9 mouse cellular contexts compared by ENCODE assay signal in genomic region chr7:78085783-78086565, GRCm38 (mm10).
A peak's percentile ranks its signal among the peaks of the same experiment; 100 is the strongest.
DNase-seq lines count a peak whose midpoint lies in the region; ATAC-seq lines count a peak whose summit lies in the region.
"Had no signal": no experiment of that assay in that cellular context is flagged by ENCODE, and none has a peak within 500 bp of the region (broad histone marks: within the 10 kb centered on the region; RNA-seq: fewer than 3 reads in every experiment).

No protein-coding gene starts in this region.

- H3K27ac ChIP-seq in heart, embryonic 13.5 days (replicated peaks), result no peak overlapping the region
- H3K27ac ChIP-seq in lung, embryonic 16.5 days (ENCODE audit: low read length), result no peak overlapping the region
- peak overlapping the region; percentile 13; the same call in 1 of the 2 replicates for H3K27ac ChIP-seq in hindbrain, embryonic 10.5 days
- H3K27ac ChIP-seq in neural tube, embryonic 11.5 days (ENCODE audit: low read depth, low read length), result no peak overlapping the region
- no peak overlapping the region for H3K27ac ChIP-seq in liver, embryonic 12.5 days

- 30% methylated on average over 11 of the region's 11 CpGs for WGBS in heart, embryonic 13.5 days
- 19% methylated on average over 11 of the region's 11 CpGs for WGBS in lung, embryonic 16.5 days
- WGBS in hindbrain, embryonic 10.5 days, result 54% methylated on average over 11 of the region's 11 CpGs
- WGBS in neural tube, embryonic 11.5 days, result 46% methylated on average over 11 of the region's 11 CpGs
- WGBS in liver, embryonic 12.5 days (ENCODE audit: insufficient replicate concordance), result 49% methylated on average over 11 of the region's 11 CpGs

- peaks cover 11% of the 10 kb centered on the region for H3K4me1 ChIP-seq in heart, embryonic 13.5 days
- peaks cover 11% of the 10 kb centered on the region for H3K4me1 ChIP-seq in lung, embryonic 16.5 days (replicated peaks; ENCODE audit: control insufficient read depth, insufficient read depth, low read length)
- H3K4me1 ChIP-seq in hindbrain, embryonic 10.5 days (replicated peaks), result no peaks in the 10 kb centered on the region
- no peaks in the 10 kb centered on the region for H3K4me1 ChIP-seq in neural tube, embryonic 11.5 days (ENCODE audit: control insufficient read depth, insufficient read depth, low read length)
- no peaks in the 10 kb centered on the region for H3K4me1 ChIP-seq in liver, embryonic 12.5 days
- H3K4me1 ChIP-seq: megakaryocyte, embryonic 14.5 days had no signal

- peak overlapping the region; percentile 36 for H3K4me2 ChIP-seq in heart, embryonic 13.5 days
- H3K4me2 ChIP-seq in lung, embryonic 16.5 days (ENCODE audit: low read depth, low read length), result no peak overlapping the region
- H3K4me2 ChIP-seq in neural tube, embryonic 11.5 days (ENCODE audit: low read depth), result no peak overlapping the region
- H3K4me2 ChIP-seq in liver, embryonic 12.5 days, result no peak overlapping the region

- no peak for DNase-seq in heart, adult 18-20 months
- no peak for DNase-seq in lung, postnatal 14 days
- DNase-seq in hindbrain, embryonic 10.5 days (ENCODE audit: low spot score), result peak; percentile 9
- DNase-seq in neural tube, embryonic 11.5 days (ENCODE audit: low spot score), result peak; percentile 21
- no peak for DNase-seq in B cell, adult 2 months

- no peak overlapping the region for H3K9ac ChIP-seq in heart, embryonic 13.5 days
- no peak overlapping the region for H3K9ac ChIP-seq in lung, embryonic 16.5 days (ENCODE audit: low read length)
- H3K9ac ChIP-seq in neural tube, embryonic 11.5 days (ENCODE audit: low read length), result no peak overlapping the region
- H3K9ac ChIP-seq in liver, embryonic 12.5 days, result no peak overlapping the region

- H3K9me3 ChIP-seq in heart, embryonic 13.5 days, result no peaks in the 10 kb centered on the region
- H3K9me3 ChIP-seq in lung, embryonic 16.5 days (ENCODE audit: control insufficient read depth, low read length), result no peaks in the 10 kb centered on the region
- no peaks in the 10 kb centered on the region for H3K9me3 ChIP-seq in hindbrain, embryonic 10.5 days
- no peaks in the 10 kb centered on the region for H3K9me3 ChIP-seq in neural tube, embryonic 11.5 days (ENCODE audit: control insufficient read depth, low read length)
- H3K9me3 ChIP-seq in liver, embryonic 12.5 days (replicated peaks), result no peaks in the 10 kb centered on the region

- H3K36me3 ChIP-seq in heart, embryonic 13.5 days, result no peaks in the 10 kb centered on the region
- H3K36me3 ChIP-seq in lung, embryonic 16.5 days (ENCODE audit: control insufficient read depth, insufficient read depth, low read length), result no peaks in the 10 kb centered on the region
- H3K36me3 ChIP-seq in hindbrain, embryonic 10.5 days, result no peaks in the 10 kb centered on the region
- H3K36me3 ChIP-seq in neural tube, embryonic 11.5 days (ENCODE audit: control insufficient read depth, insufficient read depth, low read length), result no peaks in the 10 kb centered on the region
- H3K36me3 ChIP-seq in liver, embryonic 12.5 days, result no peaks in the 10 kb centered on the region

- H3K27me3 ChIP-seq in heart, embryonic 13.5 days (replicated peaks), result no peaks in the 10 kb centered on the region
- H3K27me3 ChIP-seq in lung, embryonic 16.5 days (ENCODE audit: control insufficient read depth, insufficient read depth, low read depth, low read length), result no peaks in the 10 kb centered on the region
- H3K27me3 ChIP-seq in hindbrain, embryonic 10.5 days (ENCODE audit: insufficient read depth, poor library complexity, severe bottlenecking), result no peaks in the 10 kb centered on the region
- H3K27me3 ChIP-seq in neural tube, embryonic 11.5 days (ENCODE audit: control insufficient read depth, insufficient read depth, low read length), result no peaks in the 10 kb centered on the region
- H3K27me3 ChIP-seq in liver, embryonic 12.5 days (replicated peaks), result no peaks in the 10 kb centered on the region
- H3K27me3 ChIP-seq: megakaryocyte, embryonic 14.5 days had no signal

- no peak for ATAC-seq in heart, embryonic 13.5 days (ENCODE audit: extremely low read depth, insufficient number of reproducible peaks, low FRiP score, low TSS enrichment)
- ATAC-seq in lung, embryonic 16.5 days (ENCODE audit: low read depth), result peak; percentile 59
- no peak for ATAC-seq in neural tube, embryonic 11.5 days (ENCODE audit: insufficient read depth, low FRiP score, low TSS enrichment)
- ATAC-seq in liver, embryonic 12.5 days, result no peak

- no peak overlapping the region for H3K4me3 ChIP-seq in heart, embryonic 13.5 days
- H3K4me3 ChIP-seq in lung, embryonic 16.5 days (ENCODE audit: low read length), result no peak overlapping the region
- no peak overlapping the region for H3K4me3 ChIP-seq in hindbrain, embryonic 10.5 days
- H3K4me3 ChIP-seq in neural tube, embryonic 11.5 days (ENCODE audit: low read depth, low read length), result no peak overlapping the region
- H3K4me3 ChIP-seq in liver, embryonic 12.5 days, result no peak overlapping the region
- H3K4me3 ChIP-seq: megakaryocyte, embryonic 14.5 days had no signal

Comparison
In these comparisons a context has a peak if more than half of its experiments do, and no peak if none do; other contexts are left out.
1. DNase-seq: peak in hindbrain, embryonic 10.5 days (single experiment) and neural tube, embryonic 11.5 days (single experiment); none in heart, adult 18-20 months (0 of 2), lung, postnatal 14 days (single experiment) and B cell, adult 2 months (0 of 2).